Mouse (Mus musculus) left cerebral cortex, postnatal 25 days (tissue): ENCODE measurements around the gene Nfib. TPM values are rescaled to one million over a fixed set of nuclear protein-coding genes. Genes with fewer than 3 reads are reported as not detected.

ENCODE experiments used
- DNase-seq, 2 experiments: peaks; one replicate each; pipeline ENCODE4 v3.0.0; 2022; ENCODE audit warnings: low spot score in 2 of 2, mixed read lengths in 1 of 2
- intact Hi-C: fragments of 180-260 bp; cut with DNase I; formaldehyde crosslinking; loops from one replicate; pipeline ENCODE4 v1.15.1; 2025
- total RNA-seq, 2 experiments: library from RNA; stranded (reverse); gene quantifications; 2 replicates each; pipeline ENCODE4 v1.2.3; 2021

The Nfib gene
- total RNA-seq, 2 experiments from 2014 or later = 83.6 to 91.1 TPM

GRCm38 (mm10) chr4:82391726-82392472, 313.7 kb downstream of the Nfib start:
- DNase-seq = no peak
- intact Hi-C loops = no loop called here

GRCm38 (mm10) chr4:82390545-82390944, 315.0 kb downstream of the Nfib start:
- DNase-seq = no peak
- intact Hi-C loops = no loop called here

- intact Hi-C loops = no loop called here
- no peak for DNase-seq
Observed at GRCm38 (mm10) chr4:82389876-82390275, 315.7 kb downstream of the Nfib start.

- intact Hi-C loops = no loop called here
- no peak for DNase-seq
Observed at GRCm38 (mm10) chr4:82387620-82388019, 317.9 kb downstream of the Nfib start.

GRCm38 (mm10) chr4:82386222-82386993, 319.1 kb downstream of the Nfib start:
- intact Hi-C loops = no loop called here
- no peak for DNase-seq

- intact Hi-C loops = no loop called here
- DNase-seq = no peak
Observed at GRCm38 (mm10) chr4:82385638-82386037, 319.9 kb downstream of the Nfib start.

GRCm38 (mm10) chr4:82383991-82384731, 321.4 kb downstream of the Nfib start:
- peak in 1 of 2 experiments; percentile 44 for DNase-seq
- intact Hi-C loops = no loop called here

GRCm38 (mm10) chr4:82383346-82383745, 322.2 kb downstream of the Nfib start:
- intact Hi-C loops = no loop called here
- DNase-seq = no peak

GRCm38 (mm10) chr4:82381786-82382185, 323.8 kb downstream of the Nfib start:
- intact Hi-C loops = no loop called here
- DNase-seq = no peak

GRCm38 (mm10) chr4:82380578-82380977, 325.0 kb downstream of the Nfib start:
- intact Hi-C loops = no loop called here
- no peak for DNase-seq

GRCm38 (mm10) chr4:82378050-82378449, 327.5 kb downstream of the Nfib start:
- intact Hi-C loops = no loop called here
- DNase-seq = no peak

- intact Hi-C loops = no loop called here
- no peak for DNase-seq
Observed at GRCm38 (mm10) chr4:82377621-82378020, 327.9 kb downstream of the Nfib start.

- no peak for DNase-seq
- intact Hi-C loops = no loop called here
Observed at GRCm38 (mm10) chr4:82374560-82374959, 331.0 kb downstream of the Nfib start.

- intact Hi-C loops = no loop called here
- DNase-seq = no peak
Observed at GRCm38 (mm10) chr4:82372217-82372616, 333.3 kb downstream of the Nfib start.

GRCm38 (mm10) chr4:82371471-82371870, 334.1 kb downstream of the Nfib start:
- DNase-seq = no peak
- intact Hi-C loops = no loop called here

GRCm38 (mm10) chr4:82369011-82369776, 336.4 kb downstream of the Nfib start:
- no peak for DNase-seq
- intact Hi-C loops = no loop called here

GRCm38 (mm10) chr4:82368091-82368775, 337.3 kb downstream of the Nfib start:
- intact Hi-C loops = no loop called here

GRCm38 (mm10) chr4:82364696-82365385, 340.7 kb downstream of the Nfib start:
- no peak for DNase-seq
- intact Hi-C loops = no loop called here

More at GRCm38 (mm10) chr4:82368091-82368775, 337.3 kb downstream of the Nfib start:
- no peak for DNase-seq
